8 mouse cellular contexts compared by ENCODE assay signal in the genomic region with DNA sequence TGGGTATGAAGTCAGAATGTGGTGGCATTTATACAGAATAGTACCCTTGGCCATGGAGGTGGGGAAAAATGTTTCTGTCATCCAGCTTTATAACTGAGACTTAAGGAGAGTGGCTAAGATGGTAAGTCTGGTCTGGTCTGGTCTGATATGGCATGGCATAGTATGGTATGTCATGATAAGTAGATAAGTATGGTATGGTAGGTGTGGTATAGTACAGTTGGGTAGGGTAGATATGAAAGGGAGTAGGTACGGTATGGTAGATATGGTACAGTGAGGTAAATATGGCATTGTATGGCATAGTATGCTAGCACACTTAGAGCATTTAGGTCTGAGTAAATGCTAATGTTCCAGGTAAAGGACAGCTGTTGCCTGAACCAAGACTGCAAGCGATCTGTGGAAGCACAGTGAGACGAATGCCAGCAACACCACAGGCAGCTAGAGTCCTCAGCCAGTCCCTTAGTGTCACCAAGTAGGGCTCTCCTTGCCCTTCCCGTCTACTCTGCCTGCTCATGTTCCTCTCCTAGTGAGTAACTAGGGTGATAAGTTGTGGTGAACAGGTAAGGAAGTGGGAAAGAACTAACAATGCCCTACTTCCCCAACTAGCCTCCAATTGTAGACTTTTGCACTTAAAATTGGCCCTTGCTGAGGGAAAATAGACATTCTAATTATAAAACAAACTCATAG.
DNase-seq lines count a peak whose midpoint lies in the region; ATAC-seq and TF ChIP-seq lines count a peak whose summit lies in the region.
"Had no signal": no experiment of that assay in that cellular context is flagged by ENCODE, and none has a peak within 500 bp of the region (broad histone marks: within the 10 kb centered on the region; RNA-seq: fewer than 3 reads in every experiment).

No protein-coding gene starts in this region.

- TF ChIP-seq CTCF in lung, adult 2 months (IDR thresholded peaks at IDR 0.05; ENCODE audit: insufficient read depth, low read length) = no peak

- peak; percentile 77; the same call in 1 of the 2 replicates for ATAC-seq in lung, embryonic 15.5 days (ENCODE audit: borderline replicate concordance, extremely low read depth, low FRiP score, low TSS enrichment)
- peak; percentile 93 for ATAC-seq in intestine, embryonic 16.5 days
- peak; percentile 98 for ATAC-seq in megakaryocyte-erythroid progenitor cell, adult 5-6 weeks (replicated peaks; ENCODE audit: low FRiP score, low TSS enrichment, poor library complexity, severe bottlenecking)
- ATAC-seq: forebrain, embryonic 14.5 days had no signal

- H3K27me3 ChIP-seq in lung, embryonic 15.5 days = no peaks in the 10 kb centered on the region
- H3K27me3 ChIP-seq in intestine, embryonic 16.5 days (replicated peaks; ENCODE audit: control insufficient read depth, insufficient read depth, low read length) = no peaks in the 10 kb centered on the region

- no peaks in the 10 kb centered on the region for H3K9me3 ChIP-seq in lung, embryonic 15.5 days
- no peaks in the 10 kb centered on the region for H3K9me3 ChIP-seq in intestine, embryonic 16.5 days (ENCODE audit: control insufficient read depth, low read length)

- no peak overlapping the region for H3K4me3 ChIP-seq in lung, embryonic 15.5 days
- no peak overlapping the region for H3K4me3 ChIP-seq in lung, adult 2 months (replicated peaks; ENCODE audit: extremely low read depth, low read depth, low read length)
- no peak overlapping the region for H3K4me3 ChIP-seq in intestine, embryonic 16.5 days (ENCODE audit: low read length)

- WGBS in lung, embryonic 15.5 days = 87% methylated on average over 4 of the region's 4 CpGs
- WGBS in lung, adult 2 months = 86% methylated on average over 4 of the region's 4 CpGs
- 95% methylated on average over 4 of the region's 4 CpGs for WGBS in intestine, embryonic 16.5 days

- no peak overlapping the region for H3K9ac ChIP-seq in lung, embryonic 15.5 days
- no peak overlapping the region for H3K9ac ChIP-seq in intestine, embryonic 16.5 days (ENCODE audit: low read depth, low read length)

- H3K4me2 ChIP-seq in lung, embryonic 15.5 days = no peak overlapping the region
- no peak overlapping the region for H3K4me2 ChIP-seq in intestine, embryonic 16.5 days (ENCODE audit: low read depth, low read length)

- no peak for TF ChIP-seq POLR2A in lung, adult 2 months (IDR thresholded peaks at IDR 0.05; ENCODE audit: borderline replicate concordance, extremely low read depth, low read depth, low read length)

- no peaks in the 10 kb centered on the region for H3K36me3 ChIP-seq in lung, embryonic 15.5 days
- H3K36me3 ChIP-seq in intestine, embryonic 16.5 days (ENCODE audit: control insufficient read depth, insufficient read depth, low read length) = no peaks in the 10 kb centered on the region

- no peaks in the 10 kb centered on the region for H3K4me1 ChIP-seq in lung, embryonic 15.5 days
- no peaks in the 10 kb centered on the region for H3K4me1 ChIP-seq in lung, adult 2 months (ENCODE audit: control insufficient read depth, insufficient read depth, low read length)
- H3K4me1 ChIP-seq in intestine, embryonic 16.5 days (ENCODE audit: control insufficient read depth, insufficient read depth, low read length) = no peaks in the 10 kb centered on the region

- no peak overlapping the region for H3K27ac ChIP-seq in lung, embryonic 15.5 days
- no peak overlapping the region for H3K27ac ChIP-seq in intestine, embryonic 16.5 days (ENCODE audit: low read length)

- DNase-seq in lung, adult 2 months = no peak
- peak; percentile 44 for DNase-seq in c-Kit-positive CD71-positive TER-119-positive erythroid progenitor cells, embryonic 14.5 days (ENCODE audit: low spot score)
- DNase-seq in layer of hippocampus, adult 9-11 months = no peak
- DNase-seq in right cerebral cortex, postnatal 36 days (ENCODE audit: low spot score in 2 of 2) = no peak
